Mouse (Mus musculus): ENCODE measurements around the gene Abhd5. TPM values are rescaled to one million over a fixed set of nuclear protein-coding genes. Genes with fewer than 3 reads are reported as not detected.

Abhd5 gene
- polyA plus RNA-seq, 1 experiment = 296 TPM

DNA sequence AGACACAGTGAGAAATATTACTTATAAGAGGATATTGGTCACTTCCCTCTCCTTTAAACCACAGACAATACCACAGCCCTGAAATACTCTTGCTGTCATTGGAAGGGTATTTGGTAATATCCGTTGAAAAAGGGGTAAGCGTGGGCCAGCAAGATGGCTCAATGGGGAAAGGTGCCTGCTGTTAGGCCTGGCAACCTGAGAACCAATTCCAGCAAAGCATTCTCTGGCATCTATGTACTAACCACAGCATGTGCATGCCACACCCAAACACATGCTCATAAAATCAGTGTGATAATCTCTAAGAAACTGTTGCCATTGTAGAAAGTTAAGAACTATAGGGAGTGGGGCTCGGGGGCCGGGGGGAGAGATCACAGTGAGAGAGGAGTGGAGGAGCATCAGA, 2.1 kb upstream of the Abhd5 start:
- H3K4me1 ChIP-seq (ENCODE audit: control insufficient read depth, insufficient read depth, low read length) = peaks cover 2% of the 10 kb centered on the region
- H3K36me3 ChIP-seq (ENCODE audit: control insufficient read depth, insufficient read depth, low read length) = no peaks in the 10 kb centered on the region
- H3K4me3 ChIP-seq (ENCODE audit: control insufficient read depth, low read depth, low read length) = peak overlapping the region; percentile 92
- no peaks in the 10 kb centered on the region for H3K27me3 ChIP-seq (ENCODE audit: control insufficient read depth, insufficient read depth, low read length)
- no peak overlapping the region for H3K27ac ChIP-seq (ENCODE audit: control insufficient read depth, insufficient read depth, low read depth, low read length)
- TF ChIP-seq CTCF (IDR thresholded peaks at IDR 0.05; ENCODE audit: control insufficient read depth, insufficient read depth, insufficient replicate concordance, low read depth, low read length) (no peak), POLR2A (IDR thresholded peaks at IDR 0.05; ENCODE audit: control insufficient read depth, low read depth, low read length) (no peak)

DNA sequence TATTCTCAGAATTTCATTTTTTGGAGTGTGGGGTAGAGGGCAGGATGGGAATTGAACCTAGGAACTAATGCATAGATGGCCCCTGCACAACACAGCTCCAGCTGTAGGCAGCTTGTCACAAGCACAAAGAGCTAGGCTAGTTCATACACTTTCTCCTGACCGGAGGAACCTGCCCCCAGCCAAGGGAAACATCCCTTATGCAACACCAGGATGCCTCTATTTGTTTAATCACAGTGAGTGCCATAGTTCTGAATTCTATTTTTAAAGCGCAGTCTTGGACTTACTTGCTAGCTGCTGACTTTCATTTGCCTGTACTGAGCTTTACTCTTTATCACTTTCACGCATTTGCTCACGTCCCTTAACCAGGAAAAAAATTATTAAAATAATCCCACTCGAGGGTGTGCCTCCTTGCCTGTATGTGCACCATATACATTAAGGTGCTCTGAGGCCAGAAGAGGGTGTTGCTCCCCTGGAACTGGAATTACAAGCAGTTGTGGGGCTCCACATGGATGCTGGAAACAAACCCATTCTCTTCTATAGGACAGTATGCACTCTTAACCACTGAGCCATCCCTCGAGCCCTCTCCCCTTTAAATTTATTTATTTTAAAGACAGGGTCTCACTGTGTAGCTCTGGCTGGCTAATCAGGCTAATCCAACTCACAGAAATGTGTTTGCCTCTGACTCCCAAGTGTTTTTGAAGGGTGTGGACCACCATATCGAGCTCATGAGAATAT, 845 bp upstream of the Abhd5 start:
- H3K27ac ChIP-seq (ENCODE audit: control insufficient read depth, insufficient read depth, low read depth, low read length) = no peak overlapping the region; the same call in 1 of the 2 replicates

DNA sequence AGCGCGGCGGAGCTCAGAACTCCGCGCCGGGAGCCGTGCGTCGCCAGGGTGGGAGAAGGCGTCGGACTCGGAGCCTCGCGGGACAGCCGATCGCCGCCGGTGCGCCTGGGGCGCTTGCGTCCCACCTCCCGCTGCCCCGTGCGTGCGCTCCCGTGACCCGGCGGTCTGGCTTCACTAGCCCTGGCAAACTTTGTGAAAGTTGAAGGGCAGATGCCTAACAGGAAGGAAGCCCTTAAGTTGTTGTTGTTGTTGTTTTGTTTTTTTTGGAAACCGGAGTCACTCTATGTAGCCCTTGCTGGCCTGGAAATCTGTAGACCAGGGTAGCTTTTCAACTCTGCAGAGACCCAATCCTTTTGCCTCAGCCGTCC, 601 bp downstream of the Abhd5 start:
- H3K27ac ChIP-seq (ENCODE audit: control insufficient read depth, insufficient read depth, low read depth, low read length) = peak overlapping the region; percentile 86
- H3K27me3 ChIP-seq (ENCODE audit: control insufficient read depth, insufficient read depth, low read length) = no peaks in the 10 kb centered on the region
- TF ChIP-seq CTCF (IDR thresholded peaks at IDR 0.05; ENCODE audit: control insufficient read depth, insufficient read depth, insufficient replicate concordance, low read depth, low read length) (no peak), POLR2A (IDR thresholded peaks at IDR 0.05; ENCODE audit: control insufficient read depth, low read depth, low read length) (no peak)
- H3K4me3 ChIP-seq (ENCODE audit: control insufficient read depth, low read depth, low read length) = peak overlapping the region; percentile 92
- peaks cover 2% of the 10 kb centered on the region for H3K4me1 ChIP-seq (ENCODE audit: control insufficient read depth, insufficient read depth, low read length)
- H3K36me3 ChIP-seq (ENCODE audit: control insufficient read depth, insufficient read depth, low read length) = no peaks in the 10 kb centered on the region

More for the DNA sequence above, 845 bp upstream of the Abhd5 start:
- H3K4me3 ChIP-seq (ENCODE audit: control insufficient read depth, low read depth, low read length) = peak overlapping the region; percentile 92
- H3K4me1 ChIP-seq (ENCODE audit: control insufficient read depth, insufficient read depth, low read length) = peaks cover 2% of the 10 kb centered on the region
- no peaks in the 10 kb centered on the region for H3K27me3 ChIP-seq (ENCODE audit: control insufficient read depth, insufficient read depth, low read length)
- TF ChIP-seq POLR2A (IDR thresholded peaks at IDR 0.05; ENCODE audit: control insufficient read depth, low read depth, low read length) (no peak), CTCF (IDR thresholded peaks at IDR 0.05; ENCODE audit: control insufficient read depth, insufficient read depth, insufficient replicate concordance, low read depth, low read length) (no peak)
- no peaks in the 10 kb centered on the region for H3K36me3 ChIP-seq (ENCODE audit: control insufficient read depth, insufficient read depth, low read length)

DNA sequence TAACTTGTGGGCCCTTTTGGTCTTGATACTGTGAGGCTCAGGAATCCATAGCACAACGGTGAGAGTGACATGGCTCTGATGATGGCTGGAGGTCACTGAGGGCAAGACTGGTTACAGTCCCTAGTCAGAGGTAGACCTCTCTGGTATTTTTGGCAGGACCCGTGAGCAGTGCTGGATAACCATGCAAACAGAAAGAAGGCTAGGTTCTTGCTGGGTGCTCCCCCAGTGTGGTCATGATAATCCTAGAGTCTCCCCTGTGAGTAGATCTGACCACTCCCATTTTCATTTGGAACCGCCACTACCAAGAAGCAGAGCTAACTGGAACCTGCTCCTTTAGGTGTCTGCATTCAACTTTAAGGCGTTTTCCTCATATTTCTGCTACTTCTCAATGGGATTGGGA, 1.5 kb downstream of the Abhd5 start:
- Histone ChIP-seq H3K36me3 (ENCODE audit: control insufficient read depth, insufficient read depth, low read length) (no peaks in the 10 kb centered on the region), H3K4me3 (ENCODE audit: control insufficient read depth, low read depth, low read length) (peak overlapping the region; percentile 81), H3K27ac (ENCODE audit: control insufficient read depth, insufficient read depth, low read depth, low read length) (no peak overlapping the region), H3K27me3 (ENCODE audit: control insufficient read depth, insufficient read depth, low read length) (no peaks in the 10 kb centered on the region), H3K4me1 (ENCODE audit: control insufficient read depth, insufficient read depth, low read length) (peaks cover 2% of the 10 kb centered on the region)
- no peak for TF ChIP-seq CTCF (IDR thresholded peaks at IDR 0.05; ENCODE audit: control insufficient read depth, insufficient read depth, insufficient replicate concordance, low read depth, low read length)
- no peak for TF ChIP-seq POLR2A (IDR thresholded peaks at IDR 0.05; ENCODE audit: control insufficient read depth, low read depth, low read length)

DNA sequence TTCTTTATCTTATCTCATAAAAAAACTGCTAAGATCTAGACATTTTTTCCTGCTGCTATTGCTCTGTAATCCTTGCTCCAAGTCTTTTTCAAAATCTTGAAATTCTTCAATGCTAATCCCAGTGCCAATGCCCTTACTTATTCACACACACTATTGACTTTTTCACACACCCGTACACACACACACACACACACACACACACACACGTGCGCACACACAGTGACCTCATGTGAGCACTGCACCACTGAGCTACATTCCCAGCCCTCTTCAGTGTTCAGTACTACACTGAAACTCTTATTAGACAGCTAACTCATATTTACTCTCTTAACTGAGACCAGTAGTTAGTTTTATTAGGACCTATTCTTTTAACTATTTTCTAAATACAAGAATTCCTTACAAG, 2.8 kb downstream of the Abhd5 start:
- TF ChIP-seq POLR2A (IDR thresholded peaks at IDR 0.05; ENCODE audit: control insufficient read depth, low read depth, low read length) (no peak), CTCF (IDR thresholded peaks at IDR 0.05; ENCODE audit: control insufficient read depth, insufficient read depth, insufficient replicate concordance, low read depth, low read length) (no peak)
- no peak overlapping the region for H3K4me3 ChIP-seq (ENCODE audit: control insufficient read depth, low read depth, low read length)
- peaks cover 2% of the 10 kb centered on the region for H3K4me1 ChIP-seq (ENCODE audit: control insufficient read depth, insufficient read depth, low read length)
- H3K36me3 ChIP-seq (ENCODE audit: control insufficient read depth, insufficient read depth, low read length) = no peaks in the 10 kb centered on the region
- no peak overlapping the region for H3K27ac ChIP-seq (ENCODE audit: control insufficient read depth, insufficient read depth, low read depth, low read length)
- H3K27me3 ChIP-seq (ENCODE audit: control insufficient read depth, insufficient read depth, low read length) = no peaks in the 10 kb centered on the region

DNA sequence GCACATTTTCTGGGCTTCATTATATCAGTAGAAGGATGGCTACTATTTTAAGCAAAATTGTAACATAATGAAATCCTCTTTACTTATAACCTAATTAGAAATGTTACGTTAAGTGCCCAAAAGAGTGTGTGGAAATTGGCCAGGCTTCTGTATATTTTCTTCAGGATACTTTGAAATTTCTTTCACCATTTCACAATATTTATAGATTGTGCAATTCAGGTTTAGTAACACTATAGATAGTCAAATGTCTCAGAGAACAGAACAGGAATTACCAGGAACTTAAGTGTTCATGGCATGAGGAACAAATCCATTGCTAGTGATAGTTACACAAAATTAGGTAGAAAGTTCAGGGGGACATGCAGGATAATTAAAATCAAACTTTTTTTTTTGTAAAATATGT, 5.7 kb downstream of the Abhd5 start:
- Histone ChIP-seq H3K36me3 (ENCODE audit: control insufficient read depth, insufficient read depth, low read length) (no peaks in the 10 kb centered on the region), H3K27me3 (ENCODE audit: control insufficient read depth, insufficient read depth, low read length) (no peaks in the 10 kb centered on the region), H3K4me3 (ENCODE audit: control insufficient read depth, low read depth, low read length) (no peak overlapping the region), H3K4me1 (ENCODE audit: control insufficient read depth, insufficient read depth, low read length) (peaks cover 2% of the 10 kb centered on the region), H3K27ac (ENCODE audit: control insufficient read depth, insufficient read depth, low read depth, low read length) (no peak overlapping the region)
- no peak for TF ChIP-seq CTCF (IDR thresholded peaks at IDR 0.05; ENCODE audit: control insufficient read depth, insufficient read depth, insufficient replicate concordance, low read depth, low read length)
- TF ChIP-seq POLR2A (IDR thresholded peaks at IDR 0.05; ENCODE audit: control insufficient read depth, low read depth, low read length) = no peak

DNA sequence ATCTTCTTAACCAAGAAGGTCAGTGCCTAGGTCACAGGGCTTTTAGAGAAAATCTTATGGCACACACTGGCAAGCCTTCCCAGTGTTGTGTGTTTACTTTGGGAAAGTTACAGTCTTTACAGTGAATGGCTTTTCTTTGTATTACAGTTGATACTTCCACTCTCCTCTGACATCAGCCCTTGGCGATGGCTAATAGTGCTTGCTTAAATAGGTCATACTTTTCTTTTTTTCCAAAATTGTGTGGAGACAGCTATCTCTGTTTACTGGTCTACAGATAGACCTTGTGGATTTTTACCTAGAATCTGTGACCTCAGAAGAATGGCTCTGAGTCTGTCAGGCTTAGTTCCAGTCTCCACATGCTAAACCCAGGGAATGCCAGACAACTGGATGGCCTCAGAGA, 6.2 kb downstream of the Abhd5 start:
- Histone ChIP-seq H3K27me3 (ENCODE audit: control insufficient read depth, insufficient read depth, low read length) (no peaks in the 10 kb centered on the region), H3K36me3 (ENCODE audit: control insufficient read depth, insufficient read depth, low read length) (no peaks in the 10 kb centered on the region), H3K4me3 (ENCODE audit: control insufficient read depth, low read depth, low read length) (no peak overlapping the region), H3K4me1 (ENCODE audit: control insufficient read depth, insufficient read depth, low read length) (no peaks in the 10 kb centered on the region), H3K27ac (ENCODE audit: control insufficient read depth, insufficient read depth, low read depth, low read length) (no peak overlapping the region)
- TF ChIP-seq CTCF (IDR thresholded peaks at IDR 0.05; ENCODE audit: control insufficient read depth, insufficient read depth, insufficient replicate concordance, low read depth, low read length) (no peak), POLR2A (IDR thresholded peaks at IDR 0.05; ENCODE audit: control insufficient read depth, low read depth, low read length) (no peak)
